Mouse (Mus musculus) activated CD4-positive, CD25-positive, alpha-beta regulatory T cell, adult 9 weeks (primary cell): ENCODE measurements around the gene Mmachc. TPM values are rescaled to one million over a fixed set of nuclear protein-coding genes. Genes with fewer than 3 reads are reported as not detected.

Experiments used
- polyA plus RNA-seq: library from polyadenylated mRNA; unstranded; fragments of 100-300 nt; shearing (Covaris generic); gene quantifications from one replicate; pipeline ENCODE4 v1.2.1, GENCODE M21; 2017

Gene Mmachc
- 9.6 TPM for polyA plus RNA-seq

DNA sequence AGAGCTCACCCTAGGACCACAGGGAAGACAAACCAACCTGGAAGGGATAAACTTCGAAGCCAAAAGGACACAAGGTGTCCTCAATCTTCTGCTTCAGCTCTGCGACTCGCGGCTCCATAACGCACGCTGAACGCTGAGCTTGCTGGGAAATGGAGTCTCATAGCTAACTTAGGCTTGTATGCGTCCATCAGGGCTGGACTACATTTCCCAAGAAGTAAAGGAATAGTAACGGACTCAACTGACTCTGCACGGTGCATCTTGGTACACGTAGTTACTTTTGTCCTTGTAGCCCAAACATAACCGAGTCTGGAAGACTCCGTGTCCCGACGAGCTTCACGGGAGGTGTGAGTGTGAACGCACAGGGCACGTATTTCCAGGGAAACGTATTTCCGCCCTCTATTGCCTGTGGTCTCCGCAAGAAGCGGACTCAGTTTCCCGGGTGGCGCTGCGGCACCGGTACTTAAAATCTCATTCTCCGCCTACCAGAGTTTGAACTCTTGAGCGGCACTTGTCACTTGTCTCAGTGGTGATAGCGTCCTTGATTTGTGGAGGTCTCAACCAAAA lies at the start of gene Mmachc, which contains the start of gene Ccdc163:
TSS of gene Mmachc (minus strand) at position 206 of the 564 bp plus-strand sequence.
TSS of gene Ccdc163 (plus strand) at position 309 of the 564 bp plus-strand sequence.

DNA sequence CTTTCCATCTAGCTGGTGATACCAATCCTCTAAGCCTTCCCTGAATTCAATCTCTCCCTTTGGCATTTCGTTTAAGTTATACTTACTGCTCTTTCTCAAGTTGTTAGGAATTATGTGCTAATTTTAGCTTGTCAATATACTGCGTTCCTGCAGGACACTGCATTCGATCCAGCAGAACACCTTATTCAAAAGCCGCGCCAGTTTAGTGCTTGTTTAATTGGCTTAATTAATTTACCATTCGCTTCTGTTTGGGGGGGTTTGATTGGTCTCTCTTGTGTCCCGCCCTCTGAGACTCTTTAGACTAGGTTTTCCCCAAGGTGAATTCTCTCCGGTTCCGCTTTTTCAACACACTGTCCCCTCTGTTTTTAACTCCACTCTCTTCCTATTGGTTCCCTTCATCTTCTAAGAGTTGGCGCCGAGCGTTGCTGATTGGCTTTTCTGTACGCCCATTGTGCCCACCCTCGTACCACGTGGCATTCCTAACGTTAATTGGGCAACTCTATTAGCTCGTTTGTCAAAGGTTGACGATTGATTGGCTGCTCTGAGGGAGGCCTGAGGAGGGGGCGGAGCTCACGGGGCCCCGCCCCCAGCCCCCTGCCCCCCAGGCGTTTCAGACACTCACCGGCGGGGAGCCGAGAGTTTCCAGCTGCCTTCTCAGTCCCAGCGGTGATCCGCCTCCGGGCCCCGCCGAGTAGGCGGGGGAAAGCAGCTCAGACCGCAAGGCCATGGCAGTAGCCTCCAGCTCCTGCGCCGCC lies 12.3 kb upstream of the Mmachc start, which contains the start of gene Tesk2:
TSS of gene Tesk2 (plus strand) at position 606 of the 755 bp plus-strand sequence.

DNA sequence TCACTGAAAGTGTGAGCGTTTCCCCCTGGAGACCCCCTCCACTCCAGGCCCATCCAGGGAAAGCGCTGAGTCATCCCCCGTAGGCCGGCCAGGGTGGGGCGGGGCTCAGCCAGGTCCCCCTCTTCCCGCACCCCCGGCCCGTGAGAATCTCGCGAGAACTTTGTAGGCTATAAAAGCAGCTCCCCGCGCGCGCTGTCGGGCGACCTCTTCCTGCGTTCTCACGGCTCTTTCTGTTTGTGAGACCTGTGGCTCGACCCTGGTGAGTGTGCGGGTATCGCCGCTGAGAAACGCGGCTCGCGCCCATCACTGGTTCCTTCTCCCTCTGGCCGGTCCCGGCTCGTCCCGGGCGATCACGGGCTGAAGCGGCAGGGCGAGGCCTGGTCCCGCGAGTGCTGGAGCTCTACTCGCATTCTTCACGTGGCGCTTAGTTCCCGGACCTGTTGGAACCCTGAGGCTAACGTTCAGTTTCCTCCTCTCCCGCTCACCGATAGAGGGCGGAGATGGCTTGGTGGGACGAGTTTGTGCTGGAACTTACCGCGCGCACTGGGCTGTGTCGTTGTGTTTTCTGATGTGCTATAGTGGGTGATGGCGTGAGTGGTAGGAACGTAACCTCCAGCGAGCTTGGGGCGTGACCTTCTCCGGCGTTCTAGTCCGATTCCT lies 22.7 kb downstream of the Mmachc start, which contains the start of gene Prdx1:
TSS of gene Prdx1 (plus strand) at position 143 of the 660 bp plus-strand sequence.

Other genes starting within 250 kb of the Mmachc start
- 3.1 TPM for gene Mast2, start 244.2 kb downstream of the Mmachc start, polyA plus RNA-seq
- gene Ipp, start 200.9 kb downstream of the Mmachc start, polyA plus RNA-seq: 17.8 TPM
- 30.3 TPM for gene Tmem69, start 152.5 kb downstream of the Mmachc start, polyA plus RNA-seq
- gene Gpbp1l1, start 150.7 kb downstream of the Mmachc start, polyA plus RNA-seq: 48.2 TPM
- 15.1 TPM for gene Ccdc17, start 111.8 kb downstream of the Mmachc start, polyA plus RNA-seq
- gene Nasp, start 80.5 kb downstream of the Mmachc start, polyA plus RNA-seq: 47.8 TPM
- gene Akr1a1, start 56.7 kb downstream of the Mmachc start, polyA plus RNA-seq: 361 TPM
- 665 TPM for gene Prdx1, start 22.9 kb downstream of the Mmachc start, polyA plus RNA-seq
- gene Ccdc163, start 103 bp upstream of the Mmachc start, polyA plus RNA-seq: 21.5 TPM
- gene Tesk2, start 12.5 kb upstream of the Mmachc start, polyA plus RNA-seq: 7.8 TPM
- 41.8 TPM for gene Toe1, start 99.2 kb upstream of the Mmachc start, polyA plus RNA-seq
- gene Mutyh, start 99.3 kb upstream of the Mmachc start, polyA plus RNA-seq: 11.0 TPM
- 0.71 TPM for gene Hpdl, start 113.3 kb upstream of the Mmachc start, polyA plus RNA-seq
- 0.05 TPM for gene Zswim5, start 169.0 kb upstream of the Mmachc start, polyA plus RNA-seq